Mouse (Mus musculus): ENCODE results near the gene Tbc1d4.
"Not testable (repeated sequence)": the region's sequence is repeated elsewhere in the genome, so short reads cannot be mapped to it uniquely, and the experiment has no call there.

Tbc1d4 gene

GRCm38 (mm10) chr14:101595301-101596080, 13.5 kb downstream of the Tbc1d4 start:
- DNase-seq: no peak

- no peak for DNase-seq
Observed at GRCm38 (mm10) chr14:101594001-101594400, 15.0 kb downstream of the Tbc1d4 start.

- DNase-seq: no peak
Observed at GRCm38 (mm10) chr14:101593340-101593739, 15.7 kb downstream of the Tbc1d4 start.

DNA sequence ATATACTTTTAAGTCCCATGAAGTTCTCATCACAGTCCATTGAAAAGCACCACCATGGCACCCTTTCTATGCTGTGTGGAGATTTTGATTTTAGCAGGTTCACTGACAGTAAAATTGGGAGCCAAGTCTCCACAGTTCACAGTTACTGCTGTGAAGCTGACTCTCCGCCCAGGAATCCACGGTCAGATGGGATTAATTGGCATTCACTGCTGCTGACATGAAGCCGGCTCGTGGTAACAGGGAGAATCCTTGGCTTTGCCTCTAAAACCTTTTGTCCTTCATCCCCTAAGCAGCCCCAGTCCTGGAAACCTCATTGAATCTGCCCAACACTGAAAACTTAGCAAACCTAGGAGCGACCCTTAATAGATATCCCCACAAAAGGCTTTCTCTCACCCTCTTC, 17.9 kb downstream of the Tbc1d4 start:
- DNase-seq: peak; percentile 50

DNA sequence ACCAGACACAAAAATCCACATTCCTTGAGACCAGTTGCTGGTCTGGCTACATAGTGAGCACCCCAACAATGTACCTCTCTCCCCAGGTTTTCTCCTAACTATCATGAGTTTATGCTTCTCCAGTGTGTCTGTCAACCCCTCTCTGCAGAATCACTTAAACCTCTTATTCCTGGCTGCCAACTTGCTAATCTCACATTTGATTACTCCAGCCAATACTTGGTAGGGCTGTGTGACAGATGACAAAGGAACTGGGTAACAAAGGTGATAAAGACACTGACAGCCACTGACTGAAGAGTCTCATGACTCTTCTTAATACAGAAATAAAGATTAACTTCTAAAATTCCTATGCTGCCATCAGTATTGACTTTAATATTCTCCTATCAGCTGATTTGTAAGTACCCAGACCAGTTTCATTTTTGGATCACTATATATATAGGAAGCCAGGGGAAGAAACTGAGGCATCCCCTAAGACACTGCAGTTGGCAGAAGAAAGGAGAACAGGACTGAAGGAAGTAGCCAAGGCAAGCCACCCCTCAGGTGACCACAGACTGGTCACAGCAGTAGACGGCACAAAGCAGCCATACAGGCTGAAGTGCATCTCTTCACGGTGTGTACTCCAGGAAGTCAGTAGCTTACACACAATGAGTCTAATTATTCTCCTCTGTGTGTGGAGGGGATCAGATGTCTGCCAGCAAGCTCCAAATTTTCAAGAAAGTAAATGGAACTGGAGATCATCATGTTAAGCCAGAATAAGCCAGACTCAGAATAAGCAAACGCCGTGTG, 20.6 kb downstream of the Tbc1d4 start:
- DNase-seq: not testable (repeated sequence)

GRCm38 (mm10) chr14:101587366-101588040, 21.5 kb downstream of the Tbc1d4 start:
- DNase-seq: not testable (repeated sequence)

DNA sequence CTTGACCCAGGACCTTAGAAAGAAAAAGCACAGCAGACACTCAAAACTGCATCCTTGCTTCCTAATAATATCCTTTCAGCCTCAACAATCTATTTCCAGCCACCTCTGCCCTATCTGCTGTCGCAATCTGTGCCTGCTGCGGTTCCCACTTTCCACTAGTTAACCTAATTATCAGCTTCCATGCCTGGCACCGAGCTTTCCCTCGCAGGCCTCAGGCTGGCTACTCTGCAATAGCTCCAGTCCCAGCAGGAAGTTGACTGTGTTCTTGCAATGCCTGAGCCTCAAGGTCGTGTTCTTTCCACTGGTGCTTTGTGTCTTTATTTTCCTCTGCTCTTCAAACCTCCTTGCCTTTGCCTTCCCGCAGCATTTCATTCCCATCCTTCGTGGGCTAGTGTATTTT, 22.9 kb downstream of the Tbc1d4 start:
- peak; percentile 42 for DNase-seq

- no peak for DNase-seq
Observed at GRCm38 (mm10) chr14:101575651-101576050, 33.3 kb downstream of the Tbc1d4 start.

- no peak for DNase-seq
Observed at GRCm38 (mm10) chr14:101574536-101574935, 34.5 kb downstream of the Tbc1d4 start.

DNA sequence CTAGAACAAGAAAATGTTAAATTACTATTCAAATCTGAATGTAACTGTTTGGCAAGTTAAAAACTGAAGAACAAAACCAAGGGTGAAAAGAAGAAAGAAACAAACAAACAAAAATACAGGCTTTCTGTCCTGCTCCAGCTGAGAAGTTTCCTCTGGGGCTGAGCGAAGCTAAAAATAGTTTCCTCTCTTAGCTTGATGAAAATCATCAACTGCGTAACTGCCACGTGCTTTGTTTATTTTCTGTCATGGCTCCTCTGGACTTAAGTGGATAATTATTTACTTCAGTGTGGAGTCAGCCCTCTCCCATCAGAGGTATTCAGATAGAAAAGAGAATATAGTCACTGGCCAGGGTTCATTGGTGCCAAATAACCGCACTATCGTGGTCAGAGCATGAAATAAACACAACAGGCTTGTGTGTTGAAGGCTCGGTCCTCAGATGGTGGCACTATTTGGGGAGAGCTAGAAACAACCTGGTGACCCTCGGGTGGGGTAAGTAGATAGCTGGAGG, 35.8 kb downstream of the Tbc1d4 start:
- DNase-seq: no peak

DNA sequence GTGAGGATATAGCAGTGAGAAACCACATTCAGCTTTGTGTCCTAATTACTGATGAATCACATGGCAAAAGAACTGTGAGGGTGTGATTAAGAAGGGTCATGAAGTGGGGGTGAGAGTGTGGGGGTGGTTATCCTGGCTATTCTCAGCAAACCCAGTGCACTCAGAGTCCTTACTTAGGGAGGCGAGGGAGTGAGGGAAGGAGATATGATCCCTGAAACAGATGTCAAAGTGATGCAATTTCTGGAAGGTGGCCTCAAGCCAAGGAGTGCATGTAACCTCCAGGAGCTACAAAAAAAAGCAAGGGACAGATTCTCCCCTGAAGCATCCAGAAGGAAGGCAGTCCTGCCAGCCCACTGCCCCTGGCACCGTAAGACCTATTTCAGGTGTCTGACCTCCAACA, 40.2 kb downstream of the Tbc1d4 start:
- DNase-seq: peak; percentile 40

DNA sequence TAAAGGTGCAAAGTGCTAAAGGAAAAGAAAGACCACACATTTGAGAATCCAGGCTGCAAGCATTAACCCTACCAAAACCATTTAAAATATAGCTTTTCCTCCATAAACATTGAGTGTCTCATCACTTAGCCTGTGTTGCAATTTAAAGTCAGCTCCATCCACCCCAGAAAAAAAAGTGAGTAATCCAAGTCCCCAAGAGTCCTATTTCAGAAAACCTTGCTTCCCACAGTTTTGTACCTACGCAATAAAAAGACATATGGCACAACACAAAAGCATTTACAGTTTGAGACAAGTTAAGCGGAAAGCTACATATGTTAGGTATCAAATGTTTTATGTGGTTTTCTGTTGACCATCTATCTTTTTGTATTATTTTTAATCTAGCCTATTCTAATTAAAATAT, 42.3 kb downstream of the Tbc1d4 start:
- DNase-seq: no peak

DNA sequence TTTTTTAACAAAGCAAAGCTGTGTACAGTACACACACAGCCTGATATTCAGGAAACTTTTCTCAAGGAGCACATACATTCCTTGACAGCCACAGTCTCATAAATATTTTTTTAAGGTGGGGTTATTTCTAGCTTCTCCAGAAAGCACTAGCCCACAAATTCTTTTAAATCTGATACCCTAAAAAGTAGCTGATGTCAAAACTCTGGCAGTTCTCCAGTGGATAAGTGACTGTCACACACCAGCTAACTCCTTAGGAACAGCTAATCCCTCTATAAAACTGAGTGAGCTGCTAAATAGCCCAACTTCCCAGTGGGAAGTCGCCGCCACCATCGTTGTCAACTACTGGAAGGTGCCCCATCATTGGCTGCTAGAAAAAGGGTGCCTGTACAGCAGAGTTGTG, 43.3 kb downstream of the Tbc1d4 start:
- no peak for DNase-seq

- DNase-seq: peak; percentile 76
Observed at GRCm38 (mm10) chr14:101561251-101561701, 47.7 kb downstream of the Tbc1d4 start.

DNA sequence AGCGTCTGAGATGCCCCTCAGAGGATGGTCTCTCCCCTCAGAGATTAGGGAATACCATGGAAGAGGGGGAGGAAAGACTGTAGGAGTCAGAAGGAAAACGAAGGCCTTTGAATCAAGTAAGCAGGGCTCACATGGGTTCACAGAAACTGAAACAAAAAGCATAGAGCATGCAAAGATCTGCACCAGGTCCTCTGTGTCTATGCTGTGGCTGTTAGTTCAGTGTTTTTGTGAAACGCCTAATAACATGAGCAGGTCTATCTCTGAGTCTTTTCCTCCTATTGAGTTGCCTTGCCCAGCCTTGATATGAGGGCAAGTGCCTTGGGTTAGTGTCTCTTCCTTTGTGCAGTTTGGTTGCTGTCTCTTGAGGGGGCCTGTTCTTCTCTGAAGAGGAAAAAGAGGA, 49.5 kb downstream of the Tbc1d4 start:
- no peak for DNase-seq

DNA sequence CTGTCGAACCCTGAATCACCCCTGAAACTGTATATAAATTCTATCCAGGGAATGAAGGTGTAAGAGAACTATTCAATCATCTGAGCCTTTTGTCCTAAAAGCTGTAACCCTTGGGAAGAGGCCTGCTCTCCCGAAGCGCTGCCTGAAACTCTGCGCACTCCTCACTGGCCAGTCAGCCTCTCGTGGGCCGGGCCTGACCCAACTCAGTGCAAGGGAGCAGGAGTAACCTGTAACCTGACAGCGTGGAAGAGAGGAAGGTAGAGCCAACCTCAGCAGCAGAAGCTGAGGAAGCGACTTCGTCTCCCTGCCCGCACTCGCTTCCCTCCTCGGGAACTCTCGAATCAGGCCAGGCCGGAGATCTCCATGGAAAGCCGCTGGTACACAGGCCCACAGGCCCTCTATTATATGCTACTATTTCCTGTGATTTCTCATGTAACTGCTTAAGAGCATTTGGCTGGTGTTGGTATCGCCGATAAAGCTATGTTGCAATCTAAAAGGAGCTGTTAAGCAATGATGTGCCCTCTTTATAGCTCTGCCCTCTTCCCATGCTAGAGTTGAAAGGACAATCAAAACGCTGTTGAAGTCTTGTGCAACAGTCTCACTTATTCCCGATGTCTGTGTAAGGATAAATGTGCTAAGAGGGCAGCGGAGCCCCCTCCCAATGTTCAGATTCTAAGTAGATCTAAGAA, 60.0 kb downstream of the Tbc1d4 start:
- no peak for DNase-seq

GRCm38 (mm10) chr14:101541863-101542262, 67.1 kb downstream of the Tbc1d4 start:
- DNase-seq: no peak

DNA sequence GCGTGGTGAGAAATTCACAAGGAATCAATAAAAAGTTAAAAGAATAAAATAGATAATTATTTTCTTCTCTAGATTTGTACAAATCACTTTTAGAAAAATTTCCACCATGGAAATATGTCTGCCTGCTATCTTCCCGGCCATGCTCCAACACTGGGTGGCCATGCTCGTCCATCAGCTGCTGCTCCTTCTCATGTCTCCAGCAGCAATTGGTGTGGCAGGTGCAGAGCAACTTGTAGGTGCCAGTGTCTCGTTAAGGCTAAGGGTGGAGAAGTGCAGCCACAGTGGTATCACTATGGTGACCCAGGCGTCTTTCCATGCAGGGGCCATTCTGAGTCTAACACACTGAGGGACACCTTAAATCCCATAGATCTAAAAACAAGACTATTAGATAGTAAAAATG, 67.8 kb downstream of the Tbc1d4 start:
- no peak for DNase-seq

DNA sequence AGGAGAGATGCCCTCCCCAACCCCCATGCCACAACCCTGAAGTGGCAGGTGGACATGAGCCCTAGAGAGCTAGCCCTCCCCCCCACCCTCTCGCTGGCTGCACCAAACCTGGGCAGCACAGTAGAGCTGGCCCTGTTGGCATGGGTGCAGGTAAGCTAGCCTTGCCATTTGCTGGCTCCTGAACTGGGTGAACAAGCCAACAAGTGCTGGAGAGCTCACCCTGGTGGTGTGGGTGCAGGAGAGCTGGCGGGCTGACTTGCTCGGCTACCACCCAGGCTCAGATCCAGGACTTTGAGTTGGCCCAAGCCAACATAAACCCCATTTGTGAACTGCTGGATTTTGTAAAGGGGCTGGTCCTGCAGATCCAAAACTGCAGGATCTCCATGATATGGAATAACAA, 68.5 kb downstream of the Tbc1d4 start:
- DNase-seq: peak; percentile 28

GRCm38 (mm10) chr14:101537906-101538305, 71.1 kb downstream of the Tbc1d4 start:
- DNase-seq: peak; percentile 53

DNA sequence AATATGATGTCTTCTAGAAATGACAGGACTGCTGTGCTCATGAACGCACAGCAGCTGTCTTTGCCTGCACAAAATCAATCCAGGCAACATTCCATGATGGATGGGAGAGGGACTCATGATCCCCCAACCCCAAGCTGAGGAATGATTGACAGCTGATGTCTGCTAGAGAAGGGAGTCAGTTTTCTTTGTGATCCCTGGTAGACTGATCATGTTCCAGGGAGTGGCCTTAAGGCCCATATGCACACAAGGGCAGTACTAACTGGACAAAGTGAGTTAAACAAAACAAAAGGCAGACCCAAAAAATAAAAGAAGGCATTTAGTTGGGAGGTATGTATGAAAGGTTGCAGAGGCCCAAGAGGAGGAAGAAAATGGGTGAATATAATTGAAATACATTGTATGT, 71.6 kb downstream of the Tbc1d4 start:
- no peak for DNase-seq

DNA sequence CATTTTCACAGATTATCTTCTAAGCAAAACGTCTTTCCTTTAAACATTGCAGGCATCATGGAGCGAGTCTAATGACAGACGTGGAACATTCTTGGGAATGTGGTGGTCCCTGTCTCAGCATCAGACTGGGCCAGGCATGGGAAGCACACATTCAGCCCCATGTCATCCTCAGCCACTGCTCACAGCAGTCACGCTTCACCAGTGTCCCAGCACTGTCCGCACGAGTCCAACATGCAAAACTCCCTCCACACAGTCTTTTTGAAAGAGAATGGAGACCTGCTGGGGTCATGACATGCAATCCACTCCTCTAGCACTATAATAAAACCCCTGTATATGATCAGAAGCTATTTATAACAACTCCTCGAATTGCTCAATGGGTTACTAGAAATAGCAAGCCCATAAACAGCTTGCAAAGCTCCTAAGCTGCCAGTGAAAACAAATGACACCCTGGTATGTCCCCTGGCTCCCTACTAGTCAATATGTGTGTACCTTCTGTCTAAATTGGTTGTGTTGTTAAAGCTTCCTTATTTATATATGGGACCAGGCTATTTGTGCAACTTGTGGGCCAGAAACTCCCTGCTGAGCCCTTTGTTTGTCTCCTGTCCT, 76.8 kb downstream of the Tbc1d4 start:
- no peak for DNase-seq
